In genomic region chr3:59277502-59278253, GRCm38 (mm10) we compare ENCODE assay signal across 14 mouse cellular contexts. TPM values are rescaled to one million over a fixed set of nuclear protein-coding genes. Genes with fewer than 3 reads are reported as not detected.
DNase-seq lines count a peak whose midpoint lies in the region; ATAC-seq and TF ChIP-seq lines count a peak whose summit lies in the region.
"Had no signal": no experiment of that assay in that cellular context is flagged by ENCODE, and none has a peak within 500 bp of the region (broad histone marks: within the 10 kb centered on the region; RNA-seq: fewer than 3 reads in every experiment).

No protein-coding gene starts in this region.

- intact Hi-C loops in left cerebral cortex, adult 2 months (cut with DNase I): no loop called here

- TF ChIP-seq CTCF in left cerebral cortex, adult 2 months (IDR thresholded peaks at IDR 0.05): no peak

- ATAC-seq in CD4-positive, CD25-positive, alpha-beta regulatory T cell, adult 4 months: peak; percentile 92
- ATAC-seq: intestine, postnatal 0 days had no signal

- no peak overlapping the region for H3K27ac ChIP-seq in left cerebral cortex, adult 2 months
- H3K27ac ChIP-seq: gastrocnemius, adult 2 months; limb, embryonic 15.5 days had no signal

- DNase-seq in CD4-positive helper T cell, adult 2 months (ENCODE audit: low read depth, low spot score): peak; percentile 37
- peak; percentile 86 for DNase-seq in embryo, embryonic 10.5 days (ENCODE audit: low spot score)
- peak; percentile 73 for DNase-seq in hindlimb bud, embryonic 11.5 days (ENCODE audit: extremely low spot score, low read depth, low spot score)
- no peak for DNase-seq in left cerebral cortex, adult 2 months (ENCODE audit: extremely low spot score in 1 of 2, low spot score in 2 of 2)
- DNase-seq in heart, adult 18-20 months: no peak
- DNase-seq in cerebellum, adult 11 months: no peak
- DNase-seq in ovary, postnatal 10 days (ENCODE audit: low spot score): no peak
- DNase-seq: cerebellum, adult 2 months; gastrocnemius, adult 2 months; layer of hippocampus, adult 9-11 months; spleen, adult 18-20 months had no signal

- H3K4me3 ChIP-seq in left cerebral cortex, adult 2 months: no peak overlapping the region
- H3K4me3 ChIP-seq: gastrocnemius, adult 2 months; limb, embryonic 15.5 days had no signal

RNA-seq across cellular contexts. Expression of gene P2ry12, which starts 15.0 kb away (rescaled TPM):
- under 1 TPM in 1 of 2 experiments, not detected in 1; 0.48 TPM for polyA plus RNA-seq in CD4-positive, CD25-positive, alpha-beta regulatory T cell, adult 4 months (2017; shearing (Covaris generic))
- total RNA-seq in left cerebral cortex, adult 2 months (2021): 10 to 100 TPM; 34.1 to 35.0 TPM
- 1 to 10 TPM; 1.9 to 3.1 TPM for total RNA-seq in heart, adult 18-20 months (2021)

Comparison
In these comparisons a context has a peak if more than half of its experiments do, and no peak if none do; other contexts are left out.
1. DNase-seq: peak in CD4-positive helper T cell, adult 2 months (single experiment), embryo, embryonic 10.5 days (single experiment) and hindlimb bud, embryonic 11.5 days (single experiment); none in left cerebral cortex, adult 2 months (0 of 2), heart, adult 18-20 months (0 of 2), cerebellum, adult 11 months (single experiment) and ovary, postnatal 10 days (single experiment).
2. RNA of gene P2ry12, which starts 15.0 kb away (total RNA-seq): 34.1 to 35.0 TPM in left cerebral cortex, adult 2 months; 1.9 to 3.1 TPM in heart, adult 18-20 months; every median in the first group is over 4 times any median in the second.